Mouse (Mus musculus): Measurements from ENCODE around the gene Tmem214. TPM values are rescaled to one million over a fixed set of nuclear protein-coding genes. Genes with fewer than 3 reads are reported as not detected.

The Tmem214 gene
- total RNA-seq, 2 experiments from 2014 or later = 28.8 to 31.2 TPM

GRCm38 (mm10) chr5:30919831-30920614 lies 52.2 kb downstream of the Tmem214 start:
- no peak for TF ChIP-seq CTCF (IDR thresholded peaks at IDR 0.05)
- Histone ChIP-seq H3K4me3 (no peak overlapping the region; the same call in 1 of the 2 replicates), H3K27ac (peak overlapping the region; percentile 94)
- intact Hi-C loops (cut with DNase I) = no loop called here
- DNase-seq = no peak

- peak; percentile 45 for DNase-seq
- Histone ChIP-seq H3K27ac (peak overlapping the region; percentile 94), H3K4me3 (peak overlapping the region; percentile 76)
- intact Hi-C loops (cut with DNase I) = no loop called here
- no peak for TF ChIP-seq CTCF (IDR thresholded peaks at IDR 0.05)
Measured at GRCm38 (mm10) chr5:30920621-30921020, 52.8 kb downstream of the Tmem214 start.

DNA sequence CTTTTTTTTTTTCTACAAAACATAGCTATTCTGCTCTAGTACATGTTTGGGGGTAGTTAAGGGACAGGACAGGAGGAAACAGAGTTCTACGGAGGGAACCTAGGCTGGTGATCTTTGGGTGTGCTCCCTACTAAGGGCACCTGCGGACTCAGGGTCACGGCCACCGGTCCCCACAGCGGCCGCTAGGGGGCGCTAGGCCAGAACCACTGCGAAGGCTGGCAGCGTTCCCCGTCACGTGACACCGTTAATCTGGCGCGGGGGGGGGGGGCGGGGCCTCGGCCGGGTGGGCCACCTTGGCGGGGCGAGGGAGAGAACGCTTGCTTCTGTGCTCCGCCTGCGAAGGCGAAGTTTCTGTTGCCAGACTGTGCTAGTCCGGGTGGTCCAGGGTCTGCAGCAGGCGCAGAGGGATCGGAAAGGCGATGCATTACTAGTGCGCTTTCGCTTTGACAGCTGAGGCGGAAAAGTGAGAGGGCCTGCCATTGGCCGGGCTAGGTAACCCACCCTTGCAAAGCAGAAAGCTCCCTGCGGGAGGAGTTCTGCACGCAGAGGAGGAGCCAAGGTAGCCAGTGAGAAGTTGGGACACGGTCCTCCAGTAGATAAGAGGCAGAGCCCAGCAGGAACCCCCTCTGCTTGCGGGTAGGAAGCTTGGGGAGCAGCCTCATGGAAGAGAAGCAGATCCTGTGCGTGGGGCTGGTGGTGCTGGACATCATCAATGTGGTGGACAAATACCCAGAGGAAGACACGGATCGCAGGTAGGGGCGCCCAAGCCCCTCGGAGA lies 53.6 kb downstream of the Tmem214 start, which contains the start of gene Khk:
Khk (plus strand) TSS at position 176 of the 778 bp plus-strand sequence.
- intact Hi-C loops (cut with DNase I) = no loop called here
- Histone ChIP-seq H3K27ac (peak within 1 kb of the TSS; percentile 94), H3K4me3 (peak within 1 kb of the TSS; percentile 76)
- DNase-seq = peak; percentile 94
- TF ChIP-seq CTCF (IDR thresholded peaks at IDR 0.05) = peak; percentile 81

DNA sequence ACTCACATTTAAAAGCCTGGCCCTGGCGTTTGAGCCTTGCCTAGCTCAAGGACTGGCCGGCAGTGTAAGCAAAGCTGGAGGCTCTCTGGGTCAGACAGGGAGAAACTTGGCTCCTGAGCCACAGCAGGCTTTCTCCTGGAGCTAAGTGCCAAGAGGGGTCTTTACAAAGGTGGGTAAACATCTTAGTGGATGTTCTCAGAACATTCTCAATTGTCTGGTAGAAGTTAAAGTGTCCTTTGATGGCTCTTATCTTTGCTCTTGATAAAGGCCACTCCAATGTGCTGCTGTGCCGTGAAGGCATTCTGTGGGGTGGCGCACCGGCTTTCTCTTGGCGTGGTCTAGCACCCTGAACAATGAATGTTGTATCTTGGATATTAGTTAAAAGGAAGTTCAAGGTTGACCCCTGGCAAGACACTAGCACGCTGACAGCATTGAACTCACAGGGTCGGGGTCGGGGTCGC lies 54.8 kb downstream of the Tmem214 start:
- Histone ChIP-seq H3K4me3 (peak overlapping the region; percentile 76), H3K27ac (peak overlapping the region; percentile 94)
- no peak for DNase-seq
- intact Hi-C loops (cut with DNase I) = no loop called here
- no peak for TF ChIP-seq CTCF (IDR thresholded peaks at IDR 0.05)

DNA sequence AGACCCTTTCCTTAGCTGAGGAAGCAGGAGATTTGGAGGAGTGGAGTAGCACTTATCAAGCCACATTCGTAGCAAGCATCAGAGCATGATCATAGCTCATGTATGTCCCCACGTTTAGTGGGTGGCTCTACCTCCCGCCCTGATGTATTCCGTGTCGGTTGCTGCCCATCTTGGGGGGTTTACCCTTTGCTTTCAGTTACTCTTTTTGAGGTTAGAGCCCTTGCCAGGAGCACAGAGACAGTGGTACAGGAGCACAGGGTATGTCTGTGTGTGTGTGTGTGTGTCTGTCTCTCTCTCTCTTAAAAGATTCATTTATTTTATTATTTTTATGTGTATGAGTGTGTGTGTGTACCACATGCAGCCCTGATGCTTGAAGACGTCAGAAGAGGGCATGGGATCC lies 55.3 kb downstream of the Tmem214 start:
- Histone ChIP-seq H3K27ac (no peak overlapping the region), H3K4me3 (no peak overlapping the region)
- no peak for DNase-seq
- TF ChIP-seq CTCF (IDR thresholded peaks at IDR 0.05) = no peak
- intact Hi-C loops (cut with DNase I) = no loop called here

GRCm38 (mm10) chr5:30924614-30925013 lies 56.8 kb downstream of the Tmem214 start:
- no peak for TF ChIP-seq CTCF (IDR thresholded peaks at IDR 0.05)
- no peak overlapping the region for H3K4me3 ChIP-seq
- DNase-seq = no peak
- no peak overlapping the region for H3K27ac ChIP-seq
- intact Hi-C loops (cut with DNase I) = loop anchor here (5.0 kb wide), 1 partner anchor 123 kb away; the partner anchor contains the start of genes Atraid and Slc5a6

- Histone ChIP-seq H3K4me3 (no peak overlapping the region), H3K27ac (no peak overlapping the region)
- DNase-seq = no peak
- TF ChIP-seq CTCF (IDR thresholded peaks at IDR 0.05) = no peak
- intact Hi-C loops (cut with DNase I) = loop anchor here (5.0 kb wide), 1 partner anchor 122 kb away; the partner anchor contains the start of genes Atraid and Slc5a6
Measured at GRCm38 (mm10) chr5:30925217-30925616, 57.4 kb downstream of the Tmem214 start.

- DNase-seq = no peak
- no peak overlapping the region for H3K27ac ChIP-seq
- no peak for TF ChIP-seq CTCF (IDR thresholded peaks at IDR 0.05)
- intact Hi-C loops (cut with DNase I) = loop anchor here (5.0 kb wide), 1 partner anchor 121 kb away; the partner anchor contains the start of genes Atraid and Slc5a6
- H3K4me3 ChIP-seq = no peak overlapping the region
Measured at GRCm38 (mm10) chr5:30926073-30926472, 58.3 kb downstream of the Tmem214 start.

DNA sequence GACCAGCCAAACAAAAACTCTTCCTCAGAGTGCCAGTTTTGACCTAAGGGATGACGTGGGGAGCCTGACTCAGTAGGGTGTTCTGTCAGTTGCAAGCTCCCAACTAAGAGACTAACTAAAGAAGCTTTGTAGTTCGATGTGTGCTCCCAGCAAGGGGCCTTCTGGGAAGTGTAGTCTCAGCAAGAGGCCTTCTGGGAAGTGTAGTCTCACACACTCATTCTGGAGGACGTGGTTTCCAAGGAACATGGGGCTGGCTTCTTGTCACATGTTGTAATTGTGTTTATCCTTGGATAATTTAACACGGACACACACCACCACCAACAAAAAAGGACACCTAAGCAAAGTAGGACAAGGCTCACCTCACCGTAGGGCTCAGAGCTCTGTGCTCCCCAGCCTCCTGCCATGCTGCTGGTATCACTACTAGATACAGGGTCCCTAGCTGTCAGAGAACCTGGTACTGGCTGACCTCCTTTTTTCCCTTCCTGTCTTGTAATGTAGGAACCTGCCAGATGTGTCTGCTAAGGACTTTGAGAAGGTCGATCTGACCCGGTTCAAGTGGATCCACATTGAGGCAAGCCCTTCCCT lies 60.2 kb downstream of the Tmem214 start:
- TF ChIP-seq CTCF (IDR thresholded peaks at IDR 0.05) = no peak
- H3K4me3 ChIP-seq = peak overlapping the region; percentile 46
- H3K27ac ChIP-seq = no peak overlapping the region; the same call in 1 of the 2 replicates
- DNase-seq = no peak
- intact Hi-C loops (cut with DNase I) = loop anchor here (5.0 kb wide), 1 partner anchor 119 kb away; the partner anchor contains the start of genes Atraid and Slc5a6

Other genes with a start within 250 kb of the Tmem214 start
- 10 to 100 TPM; 12.7 to 14.2 TPM for gene Slc35f6, start 220.1 kb upstream of the Tmem214 start, total RNA-seq (2021)
- gene Cenpa, start 201.2 kb upstream of the Tmem214 start, total RNA-seq (2021) = 1 to 10 TPM; 1.2 to 3.6 TPM
- gene Dpysl5, start 156.4 kb upstream of the Tmem214 start, total RNA-seq (2021) = 1 to 10 TPM in 1 of 2 experiments, under 1 TPM in 1; 0.98 to 2.9 TPM
- gene Mapre3, start 53.4 kb upstream of the Tmem214 start, total RNA-seq (2021) = 10 to 100 TPM; 72.0 to 90.4 TPM
- 1 to 10 TPM; 1.6 to 2.3 TPM for gene Agbl5, start 20.7 kb downstream of the Tmem214 start, total RNA-seq (2021)
- 100 to 1,000 TPM; 103 to 121 TPM for gene Ost4, start 39.8 kb downstream of the Tmem214 start, total RNA-seq (2021)
- 1 to 10 TPM; 2.7 to 7.7 TPM for gene Emilin1, start 45.4 kb downstream of the Tmem214 start, total RNA-seq (2021)
- 10 to 100 TPM; 29.2 to 30.8 TPM for gene Khk, start 53.4 kb downstream of the Tmem214 start, total RNA-seq (2021)
- 1 to 10 TPM; 2.0 to 2.9 TPM for gene Cgref1, start 77.6 kb downstream of the Tmem214 start, total RNA-seq (2021)
- gene Preb, start 92.3 kb downstream of the Tmem214 start, total RNA-seq (2021) = 10 to 100 TPM; 76.5 to 83.6 TPM
- gene Tcf23, start 100.7 kb downstream of the Tmem214 start, total RNA-seq (2021) = under 1 TPM in 1 of 2 experiments, not detected in 1; 0.28 TPM
- gene Atraid, start 180.3 kb downstream of the Tmem214 start, total RNA-seq (2021) = 10 to 100 TPM; 40.9 to 41.6 TPM
- 1 to 10 TPM; 5.6 to 6.0 TPM for gene Slc5a6, start 180.9 kb downstream of the Tmem214 start, total RNA-seq (2021)
- gene Cad, start 186.8 kb downstream of the Tmem214 start, total RNA-seq (2021) = 10 to 100 TPM; 25.5 to 28.6 TPM
- gene Dnajc5g, start 238.3 kb downstream of the Tmem214 start, total RNA-seq (2021) = not detected
- gene Slc30a3, start 240.2 kb downstream of the Tmem214 start, total RNA-seq (2021) = not detected
- 100 to 1,000 TPM; 356 to 504 TPM for gene Trim54, start 248.7 kb downstream of the Tmem214 start, total RNA-seq (2021)

Measured in gastrocnemius, adult 2 months (tissue).